ENCODE assay signal across 11 mouse cellular contexts in genomic region chr14:80270063-80270462, GRCm38 (mm10).
A peak's percentile ranks its signal among the peaks of the same experiment; 100 is the strongest.
DNase-seq lines count a peak whose midpoint lies in the region; ATAC-seq lines count a peak whose summit lies in the region.
"Had no signal": no experiment of that assay in that cellular context is flagged by ENCODE, and none has a peak within 500 bp of the region (broad histone marks: within the 10 kb centered on the region; RNA-seq: fewer than 3 reads in every experiment).

No protein-coding gene starts in this region.

- ATAC-seq in forebrain, embryonic 16.5 days: 0 out of 2 replicates have a peak, but pooled peaks have one; percentile 3
- ATAC-seq in forebrain, embryonic 14.5 days: no peak
- ATAC-seq in hindbrain, embryonic 13.5 days (ENCODE audit: low FRiP score): no peak
- ATAC-seq in midbrain, embryonic 15.5 days (replicated peaks): peak; percentile 38; the same call in 1 of the 2 replicates

- peaks cover 10% of the 10 kb centered on the region for H3K4me1 ChIP-seq in forebrain, embryonic 16.5 days (replicated peaks; ENCODE audit: control insufficient read depth, insufficient read depth, low read length)
- peaks cover 6% of the 10 kb centered on the region; the same call in 1 of the 2 replicates for H3K4me1 ChIP-seq in forebrain, embryonic 14.5 days (ENCODE audit: control insufficient read depth, insufficient read depth, low read length)
- H3K4me1 ChIP-seq in hindbrain, embryonic 13.5 days (replicated peaks): peaks cover 24% of the 10 kb centered on the region
- H3K4me1 ChIP-seq in midbrain, embryonic 15.5 days: peaks cover 24% of the 10 kb centered on the region

- H3K4me2 ChIP-seq in forebrain, embryonic 16.5 days (ENCODE audit: low read length): no peak overlapping the region
- H3K4me2 ChIP-seq in forebrain, embryonic 14.5 days (ENCODE audit: low read length): no peak overlapping the region
- peak overlapping the region; percentile 40 for H3K4me2 ChIP-seq in hindbrain, embryonic 13.5 days
- H3K4me2 ChIP-seq in midbrain, embryonic 15.5 days: peak overlapping the region; percentile 18; the same call in 1 of the 2 replicates

- H3K27ac ChIP-seq in forebrain, embryonic 16.5 days (ENCODE audit: low read length): no peak overlapping the region
- H3K27ac ChIP-seq in forebrain, embryonic 14.5 days (ENCODE audit: low read depth, low read length): no peak overlapping the region
- peak overlapping the region; percentile 58; the same call in 1 of the 2 replicates for H3K27ac ChIP-seq in hindbrain, embryonic 13.5 days
- H3K27ac ChIP-seq in midbrain, embryonic 15.5 days: peak overlapping the region; percentile 49
- H3K27ac ChIP-seq: left cerebral cortex, adult 2 months had no signal

- H3K27me3 ChIP-seq in forebrain, embryonic 16.5 days (replicated peaks; ENCODE audit: control insufficient read depth, insufficient read depth, low read length): 0 out of 2 replicates have a peak, but pooled peaks cover 2% of the 10 kb centered on the region
- no peaks in the 10 kb centered on the region for H3K27me3 ChIP-seq in forebrain, embryonic 14.5 days (replicated peaks; ENCODE audit: control insufficient read depth, insufficient read depth, low read length)
- no peaks in the 10 kb centered on the region for H3K27me3 ChIP-seq in hindbrain, embryonic 13.5 days
- H3K27me3 ChIP-seq in midbrain, embryonic 15.5 days (replicated peaks): no peaks in the 10 kb centered on the region

- no peaks in the 10 kb centered on the region for H3K9me3 ChIP-seq in forebrain, embryonic 16.5 days (ENCODE audit: control insufficient read depth, low read length)
- no peaks in the 10 kb centered on the region for H3K9me3 ChIP-seq in forebrain, embryonic 14.5 days (replicated peaks; ENCODE audit: control insufficient read depth, low read length)
- H3K9me3 ChIP-seq in hindbrain, embryonic 13.5 days: no peaks in the 10 kb centered on the region
- H3K9me3 ChIP-seq in midbrain, embryonic 15.5 days: no peaks in the 10 kb centered on the region

- 56% methylated on average over 13 of the region's 13 CpGs for WGBS in forebrain, embryonic 16.5 days
- 65% methylated on average over 13 of the region's 13 CpGs for WGBS in forebrain, embryonic 14.5 days
- WGBS in hindbrain, embryonic 13.5 days: 51% methylated on average over 13 of the region's 13 CpGs
- 46% methylated on average over 13 of the region's 13 CpGs for WGBS in midbrain, embryonic 15.5 days

- H3K4me3 ChIP-seq in forebrain, embryonic 16.5 days (replicated peaks; ENCODE audit: low read length): no peak overlapping the region
- no peak overlapping the region for H3K4me3 ChIP-seq in forebrain, embryonic 14.5 days (ENCODE audit: low read depth, low read length)
- H3K4me3 ChIP-seq in hindbrain, embryonic 13.5 days: no peak overlapping the region
- H3K4me3 ChIP-seq in midbrain, embryonic 15.5 days: no peak overlapping the region
- H3K4me3 ChIP-seq: left cerebral cortex, adult 2 months had no signal

- no peak overlapping the region for H3K9ac ChIP-seq in forebrain, embryonic 16.5 days (replicated peaks; ENCODE audit: low read depth, low read length)
- no peak overlapping the region for H3K9ac ChIP-seq in forebrain, embryonic 14.5 days (ENCODE audit: low read length)
- H3K9ac ChIP-seq in hindbrain, embryonic 13.5 days: 0 out of 2 replicates have a peak overlapping the region, but pooled peaks have one; percentile 7
- H3K9ac ChIP-seq in midbrain, embryonic 15.5 days: no peak overlapping the region

- no peak for DNase-seq in forebrain, embryonic 14.5 days (ENCODE audit: low spot score)
- peak; percentile 48 to 58 for DNase-seq in cerebellum, postnatal 25 days
- no peak for DNase-seq in spleen, postnatal 14 days (ENCODE audit: low spot score in 2 of 2)
- DNase-seq in adrenal gland, postnatal 36 days: no peak
- DNase-seq: adrenal gland, postnatal 25 days; heart, adult 11 months; thymus, adult 2 months had no signal

- H3K36me3 ChIP-seq in forebrain, embryonic 16.5 days (ENCODE audit: control insufficient read depth, insufficient read depth): no peaks in the 10 kb centered on the region
- no peaks in the 10 kb centered on the region for H3K36me3 ChIP-seq in forebrain, embryonic 14.5 days (ENCODE audit: control insufficient read depth, insufficient read depth, low read length)
- H3K36me3 ChIP-seq in hindbrain, embryonic 13.5 days: no peaks in the 10 kb centered on the region
- H3K36me3 ChIP-seq in midbrain, embryonic 15.5 days (replicated peaks): no peaks in the 10 kb centered on the region

Comparison
In these comparisons a context has a peak if more than half of its experiments do, and no peak if none do; other contexts are left out.
1. ATAC-seq: peak in forebrain, embryonic 16.5 days (single experiment) and midbrain, embryonic 15.5 days (single experiment); none in forebrain, embryonic 14.5 days (single experiment) and hindbrain, embryonic 13.5 days (single experiment).
2. H3K27ac ChIP-seq: peak in hindbrain, embryonic 13.5 days (single experiment) and midbrain, embryonic 15.5 days (single experiment); none in forebrain, embryonic 16.5 days (single experiment) and forebrain, embryonic 14.5 days (single experiment).
3. H3K4me2 ChIP-seq: peak in hindbrain, embryonic 13.5 days (single experiment) and midbrain, embryonic 15.5 days (single experiment); none in forebrain, embryonic 16.5 days (single experiment) and forebrain, embryonic 14.5 days (single experiment).
4. DNase-seq: peak in cerebellum, postnatal 25 days (2 of 2); none in forebrain, embryonic 14.5 days (single experiment), spleen, postnatal 14 days (0 of 2) and adrenal gland, postnatal 36 days (0 of 2).